Mouse (Mus musculus) hindbrain, embryonic 16.5 days (tissue): ENCODE data around the gene Cdc42bpg. TPM values are rescaled to one million over a fixed set of nuclear protein-coding genes. Genes with fewer than 3 reads are reported as not detected.
"Not testable (repeated sequence)": the region's sequence is repeated elsewhere in the genome, so short reads cannot be mapped to it uniquely, and the experiment has no call there.

Experiments used
- ATAC-seq: fragments of 200-750 bp; cut with Nextera tagmentation; 2 replicates; pipeline ENCODE4 v1.8.0; 2017; ENCODE audit warnings: moderate TSS enrichment, moderate library complexity
- H3K27ac ChIP-seq: fragments of 300-500 bp; sonication (generic); 2 replicates; pipeline ENCODE4 v1.5.1; 2014; ENCODE audit warnings: low read depth, mild to moderate bottlenecking, control low read depth, low read length, moderate library complexity
- H3K27me3 ChIP-seq: fragments of 300-500 bp; sonication (generic); replicated peaks from 2 replicates; pipeline ENCODE4 v1.6.1; 2014; ENCODE audit warnings: low read length; ENCODE audit not compliant: control insufficient read depth, insufficient read depth
- H3K36me3 ChIP-seq: fragments of 300-500 bp; sonication (generic); 2 replicates; pipeline ENCODE4 v1.6.1; 2014; ENCODE audit warnings: mild to moderate bottlenecking, low read length, moderate library complexity, mixed read lengths; ENCODE audit not compliant: control insufficient read depth, insufficient read depth
- H3K4me1 ChIP-seq: fragments of 300-500 bp; sonication (generic); 2 replicates; pipeline ENCODE4 v1.6.1; 2014; ENCODE audit warnings: low read depth, low read length; ENCODE audit not compliant: control insufficient read depth, insufficient read depth
- H3K4me2 ChIP-seq: fragments of 300-500 bp; sonication (generic); 2 replicates; pipeline ENCODE4 v1.6.1; 2014; ENCODE audit warnings: mild to moderate bottlenecking, low read length, control low read depth, moderate library complexity
- H3K4me3 ChIP-seq: fragments of 300-500 bp; sonication (generic); 2 replicates; pipeline ENCODE4 v1.5.1; 2014; ENCODE audit warnings: mild to moderate bottlenecking, low read length, control low read depth, moderate library complexity
- H3K9ac ChIP-seq: fragments of 300-500 bp; sonication (generic); 2 replicates; pipeline ENCODE4 v1.6.1; 2014; ENCODE audit warnings: low read depth, mild to moderate bottlenecking, control low read depth, low read length, moderate library complexity
- H3K9me3 ChIP-seq: fragments of 300-500 bp; sonication (generic); 2 replicates; pipeline ENCODE4 v1.6.1; 2014; ENCODE audit warnings: mild to moderate bottlenecking, low read length, moderate library complexity; ENCODE audit not compliant: control insufficient read depth
- WGBS: fragments of 180-500 bp; shearing (Covaris S2); extraction: QIAGEN DNeasy Blood & Tissue Kit; methylation state at CpG from one replicate; pipeline ENCODE4 v1.1.7; 2014; 5-methylcytosine and 5-hydroxymethylcytosine counted together
- polyA plus RNA-seq: library from polyadenylated mRNA; unstranded; fragments of >200 nt; fragmentation: Nextera tagmentation; extraction: Ambion mirVana; gene quantifications from 2 replicates; pipeline ENCODE4 v1.2.1, GENCODE M21; 2015

Cdc42bpg gene
- polyA plus RNA-seq, 1 experiment from 2014 or later: 0.31 TPM

DNA sequence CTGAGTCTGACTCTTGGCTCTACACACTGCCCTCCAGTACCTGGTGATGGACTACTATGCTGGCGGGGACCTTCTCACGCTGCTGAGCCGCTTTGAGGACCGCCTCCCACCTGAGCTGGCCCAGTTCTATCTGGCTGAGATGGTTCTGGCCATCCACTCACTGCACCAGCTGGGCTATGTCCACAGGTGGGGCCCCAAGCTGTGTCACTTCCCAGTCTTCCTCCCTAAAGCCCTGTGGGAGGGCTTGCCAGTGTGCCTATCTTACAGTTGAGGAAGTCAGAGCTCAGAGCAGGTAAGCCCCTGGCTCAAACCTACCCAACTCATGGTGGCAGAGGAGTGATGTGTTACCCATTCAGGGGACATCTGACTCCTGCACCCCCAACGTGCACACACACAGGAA is 3.9 kb downstream of the Cdc42bpg start:
- Histone ChIP-seq H3K9ac (no peak overlapping the region), H3K4me3 (no peak overlapping the region), H3K4me1 (peaks cover 6% of the 10 kb centered on the region; the same call in 1 of the 2 replicates), H3K27ac (no peak overlapping the region), H3K36me3 (no peaks in the 10 kb centered on the region; the same call in 1 of the 2 replicates), H3K9me3 (no peaks in the 10 kb centered on the region), H3K27me3 (no peaks in the 10 kb centered on the region), H3K4me2 (no peak overlapping the region)
- WGBS: 94% methylated on average over 5 of the region's 5 CpGs
- ATAC-seq: no peak

DNA sequence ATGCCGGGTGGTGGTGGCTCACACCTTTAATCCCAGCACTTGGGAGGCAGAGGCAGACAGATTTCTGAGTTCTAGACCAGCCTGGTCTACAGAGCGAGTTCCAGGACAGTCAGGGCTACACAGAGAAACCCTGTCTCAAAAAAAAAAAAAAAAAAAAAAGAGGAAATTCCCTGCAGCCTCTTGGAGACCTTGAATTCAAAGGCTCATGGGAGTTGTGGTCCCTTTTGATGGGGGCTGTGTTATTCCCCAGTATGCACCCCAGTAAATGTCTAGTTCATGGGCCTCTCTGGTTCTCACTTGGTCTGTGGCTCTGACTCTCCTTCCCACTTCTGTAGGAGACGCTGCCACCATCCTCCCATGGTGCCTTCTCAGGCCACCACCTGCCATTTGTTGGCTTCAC is 5.5 kb downstream of the Cdc42bpg start:
- H3K27me3 ChIP-seq, ATAC-seq, H3K4me1 ChIP-seq, H3K27ac ChIP-seq, H3K9ac ChIP-seq, H3K4me3 ChIP-seq, H3K36me3 ChIP-seq, H3K9me3 ChIP-seq, H3K4me2 ChIP-seq: not testable (repeated sequence)
- 93% methylated on average over 3 of the region's 3 CpGs for WGBS

DNA sequence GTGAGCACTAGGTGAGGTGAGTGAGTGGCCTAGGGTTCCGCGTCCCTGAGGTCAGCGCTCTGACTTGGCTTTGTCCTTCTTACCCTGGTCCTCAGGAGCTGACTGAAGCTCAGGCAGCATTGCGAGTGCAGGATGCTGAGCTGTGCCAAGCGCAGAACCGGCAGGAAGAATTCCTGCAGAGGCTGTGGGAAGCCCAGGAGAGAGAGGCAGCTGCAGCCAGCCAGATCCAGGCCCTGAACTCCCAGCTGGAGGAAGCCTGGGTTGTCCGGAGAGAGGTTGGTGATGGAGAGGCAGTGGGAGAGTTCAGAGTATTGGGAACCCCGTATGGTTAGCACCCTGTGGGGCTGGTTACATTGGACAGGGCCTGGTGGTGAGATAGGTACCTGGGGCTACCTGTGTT is 7.5 kb downstream of the Cdc42bpg start:
- H3K4me2 ChIP-seq: no peak overlapping the region
- H3K27ac ChIP-seq: no peak overlapping the region
- no peak for ATAC-seq
- H3K9me3 ChIP-seq: no peaks in the 10 kb centered on the region
- H3K27me3 ChIP-seq: no peaks in the 10 kb centered on the region
- H3K4me3 ChIP-seq: no peak overlapping the region
- WGBS: 83% methylated on average over 8 of the region's 8 CpGs
- H3K9ac ChIP-seq: no peak overlapping the region; the same call in 1 of the 2 replicates
- H3K4me1 ChIP-seq: no peaks in the 10 kb centered on the region
- H3K36me3 ChIP-seq: no peaks in the 10 kb centered on the region; the same call in 1 of the 2 replicates

DNA sequence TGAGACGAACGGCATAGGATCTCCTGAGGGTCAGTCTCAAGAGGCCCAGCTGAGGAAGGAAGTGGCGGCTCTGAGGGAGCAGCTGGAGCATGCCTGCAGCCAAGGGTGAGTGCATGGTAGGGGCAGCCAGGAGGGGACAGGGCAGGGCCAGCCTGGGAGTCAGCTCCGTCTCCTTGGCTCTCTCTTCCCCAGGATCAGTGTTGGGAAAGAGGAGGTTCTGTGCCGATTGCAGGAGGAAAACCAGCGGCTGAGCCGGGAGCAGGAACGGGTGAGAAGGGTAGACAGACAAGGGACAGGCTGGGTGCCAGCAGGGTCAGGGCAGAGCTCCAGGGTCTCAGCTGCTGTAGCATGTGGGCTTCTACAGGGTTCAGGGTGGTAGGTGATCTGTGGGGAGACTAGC is 8.3 kb downstream of the Cdc42bpg start:
- 84% methylated on average over 8 of the region's 8 CpGs for WGBS
- H3K27me3 ChIP-seq: no peaks in the 10 kb centered on the region

DNA sequence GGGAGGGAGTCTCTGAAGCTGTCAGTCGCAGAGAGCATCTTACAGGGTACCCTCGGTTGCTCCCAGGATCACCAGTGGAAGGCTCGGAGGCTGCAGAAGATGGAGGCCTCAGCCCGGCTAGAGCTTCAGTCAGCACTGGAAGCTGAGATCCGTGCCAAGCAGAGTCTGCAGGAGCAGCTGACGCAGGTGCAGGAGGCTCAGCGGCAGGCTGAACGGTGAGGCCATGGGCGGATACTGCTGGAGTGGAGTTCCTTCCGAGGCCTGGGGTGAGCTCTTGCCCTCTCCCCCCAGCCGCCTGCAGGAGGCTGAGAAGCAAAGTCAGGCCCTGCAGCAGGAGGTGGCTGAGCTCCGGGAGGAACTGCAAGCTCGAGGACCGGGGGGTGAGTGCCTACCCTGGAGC is 9.3 kb downstream of the Cdc42bpg start:
- Histone ChIP-seq H3K4me2 (no peak overlapping the region), H3K27me3 (no peaks in the 10 kb centered on the region), H3K9me3 (no peaks in the 10 kb centered on the region), H3K9ac (no peak overlapping the region), H3K4me1 (no peaks in the 10 kb centered on the region), H3K27ac (no peak overlapping the region), H3K4me3 (no peak overlapping the region), H3K36me3 (peaks cover 2% of the 10 kb centered on the region; the same call in 1 of the 2 replicates)
- ATAC-seq: no peak
- 75% methylated on average over 14 of the region's 14 CpGs for WGBS

More for the DNA sequence above, 8.3 kb downstream of the Cdc42bpg start:
- Histone ChIP-seq H3K36me3 (peaks cover 2% of the 10 kb centered on the region; the same call in 1 of the 2 replicates), H3K27ac (no peak overlapping the region), H3K4me1 (no peaks in the 10 kb centered on the region), H3K9ac (no peak overlapping the region), H3K9me3 (no peaks in the 10 kb centered on the region), H3K4me3 (no peak overlapping the region), H3K4me2 (no peak overlapping the region)
- no peak for ATAC-seq

DNA sequence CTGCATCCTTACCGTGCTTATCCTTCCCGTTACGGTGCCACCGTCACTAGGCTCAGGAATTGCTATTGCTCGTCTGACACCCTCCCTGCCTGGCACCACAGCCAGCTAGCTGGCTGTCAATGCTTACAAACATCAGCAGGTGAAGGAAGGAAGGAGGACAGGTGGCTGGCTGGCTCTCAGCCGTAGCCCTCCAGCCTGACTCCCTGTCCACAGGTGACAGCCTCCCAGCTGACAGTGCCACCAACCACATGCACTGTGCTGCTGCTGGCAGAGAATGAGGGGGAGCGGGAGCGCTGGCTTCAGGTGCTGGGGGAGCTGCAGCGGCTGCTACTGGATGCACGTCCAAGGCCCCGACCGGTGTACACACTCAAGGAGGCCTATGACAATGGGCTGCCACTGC is 11.9 kb downstream of the Cdc42bpg start:
- Histone ChIP-seq H3K4me1 (no peaks in the 10 kb centered on the region), H3K27ac (no peak overlapping the region), H3K27me3 (no peaks in the 10 kb centered on the region), H3K4me2 (no peak overlapping the region), H3K36me3 (peaks cover 2% of the 10 kb centered on the region; the same call in 1 of the 2 replicates), H3K4me3 (no peak overlapping the region), H3K9me3 (no peaks in the 10 kb centered on the region), H3K9ac (no peak overlapping the region)
- no peak for ATAC-seq
- 91% methylated on average over 12 of the region's 12 CpGs for WGBS

DNA sequence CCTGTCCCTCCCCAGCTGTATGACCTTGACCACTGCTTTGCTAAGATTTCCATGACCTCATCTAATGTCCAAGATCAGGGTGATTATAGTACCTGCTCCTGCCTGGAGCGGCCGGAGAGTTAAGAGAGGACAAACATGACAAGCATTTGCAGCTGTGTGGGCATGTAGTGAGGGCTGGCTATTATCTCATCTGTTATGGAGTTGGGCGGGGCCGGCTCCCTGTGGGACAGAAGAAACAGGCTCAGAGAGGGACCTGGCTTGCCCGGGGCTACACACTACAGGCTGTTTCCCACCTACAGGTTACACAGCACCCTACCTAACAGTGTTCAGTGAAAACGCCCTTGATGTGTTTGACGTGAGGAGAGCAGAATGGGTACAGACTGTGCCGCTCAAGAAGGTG is 15.1 kb downstream of the Cdc42bpg start:
- no peaks in the 10 kb centered on the region for H3K4me1 ChIP-seq
- H3K27me3 ChIP-seq: no peaks in the 10 kb centered on the region
- no peaks in the 10 kb centered on the region for H3K9me3 ChIP-seq
- H3K36me3 ChIP-seq: peaks cover 2% of the 10 kb centered on the region; the same call in 1 of the 2 replicates
- no peak overlapping the region for H3K27ac ChIP-seq
- H3K4me2 ChIP-seq: no peak overlapping the region
- 82% methylated on average over 8 of the region's 8 CpGs for WGBS
- ATAC-seq: no peak
- no peak overlapping the region for H3K9ac ChIP-seq
- H3K4me3 ChIP-seq: no peak overlapping the region

DNA sequence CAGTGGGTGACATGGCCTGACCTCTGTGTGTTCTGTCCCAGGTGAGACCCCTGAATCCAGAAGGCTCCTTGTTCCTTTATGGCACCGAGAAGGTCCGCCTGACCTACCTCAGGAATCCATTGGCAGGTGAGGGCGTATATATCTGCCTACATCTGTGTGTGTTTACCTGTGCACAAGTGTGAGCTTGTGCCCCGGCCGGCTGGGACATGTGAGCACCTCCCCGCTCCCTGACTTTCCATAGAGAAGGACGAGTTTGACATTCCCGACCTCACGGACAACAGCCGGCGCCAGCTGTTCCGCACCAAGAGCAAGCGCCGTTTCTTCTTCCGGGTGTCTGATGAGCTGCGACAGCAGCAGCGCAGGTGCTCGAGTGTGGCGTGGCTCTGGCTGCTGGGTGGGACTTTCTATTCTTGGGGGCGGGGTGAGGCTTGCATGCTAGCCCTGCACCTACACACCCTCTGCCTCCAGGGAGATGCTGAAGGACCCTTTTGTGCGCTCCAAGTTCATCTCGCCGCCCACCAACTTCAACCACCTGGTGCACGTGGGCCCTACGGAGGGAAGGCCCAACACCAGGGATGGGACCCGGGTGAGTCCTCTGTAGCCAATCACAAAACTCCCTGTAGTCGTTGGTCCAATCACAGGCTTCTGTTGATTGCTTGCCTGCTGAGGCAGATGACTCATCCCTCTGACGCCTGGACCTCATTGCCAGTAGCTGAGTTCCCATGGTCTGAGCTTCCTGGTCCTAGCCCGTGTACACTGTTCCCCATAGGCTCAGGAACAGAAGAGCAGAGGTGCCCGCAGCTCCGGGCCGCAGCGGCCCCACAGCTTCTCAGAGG is 15.7 kb downstream of the Cdc42bpg start:
- H3K4me1 ChIP-seq: no peaks in the 10 kb centered on the region
- H3K9ac ChIP-seq: no peak overlapping the region
- WGBS: 85% methylated on average over 33 of the region's 33 CpGs
- ATAC-seq: no peak
- no peak overlapping the region for H3K4me2 ChIP-seq
- H3K9me3 ChIP-seq: no peaks in the 10 kb centered on the region
- no peak overlapping the region for H3K4me3 ChIP-seq
- no peak overlapping the region for H3K27ac ChIP-seq
- no peaks in the 10 kb centered on the region for H3K27me3 ChIP-seq
- H3K36me3 ChIP-seq: peaks cover 2% of the 10 kb centered on the region; the same call in 1 of the 2 replicates

DNA sequence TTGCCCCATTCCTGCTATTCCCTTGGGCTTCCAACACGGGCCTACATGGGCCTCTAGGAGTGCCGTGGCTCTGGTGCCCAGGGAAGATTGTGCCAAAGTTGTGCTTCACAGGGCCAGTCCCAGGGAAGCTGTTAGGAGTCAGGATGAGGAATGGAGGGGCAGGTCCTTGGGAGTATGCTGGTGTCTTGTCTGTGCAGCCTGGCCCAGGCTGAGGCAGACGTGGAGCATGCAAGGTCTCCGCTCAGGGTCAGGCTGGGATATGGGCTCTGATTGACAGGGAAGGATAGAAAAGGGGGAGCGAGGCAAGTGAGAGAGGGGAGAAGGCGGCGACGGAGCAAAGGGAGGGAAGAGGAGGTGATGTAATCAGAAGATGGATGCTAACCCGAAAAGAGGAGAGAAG is 18.5 kb downstream of the Cdc42bpg start:
- no peaks in the 10 kb centered on the region for H3K36me3 ChIP-seq
- no peaks in the 10 kb centered on the region for H3K27me3 ChIP-seq
- no peak overlapping the region for H3K4me3 ChIP-seq
- no peak for ATAC-seq
- H3K27ac ChIP-seq: no peak overlapping the region
- H3K4me2 ChIP-seq: no peak overlapping the region
- H3K9ac ChIP-seq: no peak overlapping the region
- no peaks in the 10 kb centered on the region for H3K9me3 ChIP-seq
- no peaks in the 10 kb centered on the region for H3K4me1 ChIP-seq
- WGBS: 82% methylated on average over 9 of the region's 9 CpGs
